ENCODE assay signal across 15 mouse cellular contexts in genomic region chr17:5008236-5008635, GRCm38 (mm10). TPM values are rescaled to one million over a fixed set of nuclear protein-coding genes. Genes with fewer than 3 reads are reported as not detected.
DNase-seq lines count a peak whose midpoint lies in the region; ATAC-seq lines count a peak whose summit lies in the region.
"Had no signal": no experiment of that assay in that cellular context is flagged by ENCODE, and none has a peak within 500 bp of the region (broad histone marks: within the 10 kb centered on the region; RNA-seq: fewer than 3 reads in every experiment).

No protein-coding gene starts in this region.

- H3K9me3 ChIP-seq in liver, embryonic 12.5 days (replicated peaks) = no peaks in the 10 kb centered on the region
- no peaks in the 10 kb centered on the region for H3K9me3 ChIP-seq in forebrain, embryonic 13.5 days (replicated peaks)
- H3K9me3 ChIP-seq: embryonic facial prominence, embryonic 15.5 days; limb, embryonic 12.5 days had no signal

- DNase-seq in liver = peak; percentile 2
- peak; percentile 46 for DNase-seq in heart, postnatal 4 days
- DNase-seq in lung, postnatal 25 days (ENCODE audit: low spot score) = peak; percentile 89
- no peak for DNase-seq in embryo, embryonic 9.5 days (ENCODE audit: extremely low spot score)
- no peak for DNase-seq in kidney, adult 9 months
- DNase-seq: cerebellum, adult 11 months; gastrocnemius, postnatal 14 days; kidney, postnatal 14 days; spleen, adult 18-20 months had no signal

- peaks cover 88% of the 10 kb centered on the region for H3K4me1 ChIP-seq in liver, embryonic 12.5 days
- peaks cover 77% of the 10 kb centered on the region for H3K4me1 ChIP-seq in forebrain, embryonic 13.5 days

- H3K9ac ChIP-seq in liver, embryonic 12.5 days = no peak overlapping the region
- H3K9ac ChIP-seq in forebrain, embryonic 13.5 days = no peak overlapping the region
- H3K9ac ChIP-seq: embryonic facial prominence, embryonic 15.5 days; limb, embryonic 12.5 days had no signal

- WGBS in liver, embryonic 12.5 days (ENCODE audit: insufficient replicate concordance) = 83% methylated on average over 10 of the region's 10 CpGs
- WGBS in forebrain, embryonic 13.5 days = 16% methylated on average over 10 of the region's 10 CpGs

- ATAC-seq in liver, embryonic 12.5 days = no peak
- ATAC-seq in forebrain, embryonic 13.5 days = peak; percentile 50; the same call in 1 of the 2 replicates
- no peak for ATAC-seq in monocyte, adult 5-6 weeks (replicated peaks; ENCODE audit: insufficient number of reproducible peaks, low FRiP score, low TSS enrichment, poor library complexity, severe bottlenecking)

- H3K4me2 ChIP-seq in liver, embryonic 12.5 days = no peak overlapping the region
- peak overlapping the region; percentile 55 for H3K4me2 ChIP-seq in forebrain, embryonic 13.5 days
- H3K4me2 ChIP-seq: limb, embryonic 12.5 days had no signal

- H3K27me3 ChIP-seq in liver, embryonic 12.5 days (replicated peaks) = no peaks in the 10 kb centered on the region
- peaks cover 28% of the 10 kb centered on the region for H3K27me3 ChIP-seq in forebrain, embryonic 13.5 days
- H3K27me3 ChIP-seq: embryonic facial prominence, embryonic 15.5 days; limb, embryonic 12.5 days had no signal

- no peaks in the 10 kb centered on the region for H3K36me3 ChIP-seq in liver, embryonic 12.5 days
- no peaks in the 10 kb centered on the region for H3K36me3 ChIP-seq in forebrain, embryonic 13.5 days (ENCODE audit: poor library complexity, severe bottlenecking)
- H3K36me3 ChIP-seq: embryonic facial prominence, embryonic 15.5 days; limb, embryonic 12.5 days had no signal

- no peak overlapping the region for H3K4me3 ChIP-seq in liver, embryonic 12.5 days
- no peak overlapping the region for H3K4me3 ChIP-seq in forebrain, embryonic 13.5 days
- H3K4me3 ChIP-seq: embryonic facial prominence, embryonic 15.5 days; limb, embryonic 12.5 days; myocyte had no signal

- no peak overlapping the region for H3K27ac ChIP-seq in liver, embryonic 12.5 days
- H3K27ac ChIP-seq in forebrain, embryonic 13.5 days = no peak overlapping the region
- H3K27ac ChIP-seq: embryonic facial prominence, embryonic 15.5 days; limb, embryonic 12.5 days had no signal

RNA-seq across cellular contexts. Expression of gene Arid1b, which starts 14.1 kb away (rescaled TPM):
- polyA plus RNA-seq in liver, embryonic 12.5 days (2016; fragmentation: Nextera tagmentation; extraction: Ambion mirVana) = 5.5 and 5.9 TPM in 2 replicates
- 11.7 and 12.9 TPM in 2 replicates for polyA plus RNA-seq in forebrain, embryonic 13.5 days (2015; fragmentation: Nextera tagmentation; extraction: Ambion mirVana)
- total RNA-seq in heart, postnatal 4 days (2021) = 10 to 100 TPM; 40.5 to 41.6 TPM
- total RNA-seq in monocyte, adult 5-6 weeks (2017) = 15.9 to 37.8 TPM (median 20.9 TPM) in 3 replicates

Comparison
In these comparisons a context has a peak if more than half of its experiments do, and no peak if none do; other contexts are left out.
1. DNase-seq: peak in liver (single experiment), heart, postnatal 4 days (single experiment) and lung, postnatal 25 days (single experiment); none in embryo, embryonic 9.5 days (single experiment) and kidney, adult 9 months (single experiment).